Mouse (Mus musculus) myocyte (in vitro differentiated cells): ENCODE measurements at regions not wholly inside any gene's neighbourhood (a gene's known extent, or its start where the extent isn't known, plus 50 kb on each side); places are given as distances from the start of the nearest gene placed in this dataset.
A peak's percentile ranks its signal among the peaks of the same experiment; 100 is the strongest.

Source experiments
- H3K27me3 ChIP-seq: one replicate; pipeline ENCODE4 v1.6.1; 2011; ENCODE audit not compliant: control insufficient read depth, insufficient read depth, insufficient read length
- H3K36me3 ChIP-seq: one replicate; pipeline ENCODE4 v1.6.1; 2011; ENCODE audit not compliant: control insufficient read depth, insufficient read depth
- H3K4me2 ChIP-seq: one replicate; pipeline ENCODE4 v1.6.1; 2011; ENCODE audit warnings: low read depth, control low read depth
- H3K4me3 ChIP-seq: one replicate; pipeline ENCODE4 v1.5.1; 2011; ENCODE audit warnings: mild to moderate bottlenecking, control low read depth, moderate library complexity
- H3K79me2 ChIP-seq: one replicate; pipeline ENCODE4 v1.6.1; 2011; ENCODE audit not compliant: control insufficient read depth, insufficient read depth
- H3ac ChIP-seq: one replicate; pipeline ENCODE4 v1.6.1; 2011; ENCODE audit not compliant: control insufficient read depth, insufficient read length
- CEBPB ChIP-seq: IDR thresholded peaks from 2 replicates; pipeline ENCODE4 v1.6.1; 2011; ENCODE audit warnings: mild to moderate bottlenecking, moderate library complexity; ENCODE audit not compliant: poor library complexity, insufficient read depth, severe bottlenecking
- E2F4 ChIP-seq: IDR thresholded peaks from one replicate; pipeline ENCODE4 v1.6.1; 2011; ENCODE audit warnings: mild to moderate bottlenecking, control low read depth, moderate library complexity; ENCODE audit not compliant: insufficient read depth
- MAX ChIP-seq: IDR thresholded peaks from one replicate; pipeline ENCODE4 v1.6.1; 2011; ENCODE audit warnings: low read depth, mild to moderate bottlenecking, control low read depth
- MYOD1 ChIP-seq, 3 experiments: IDR thresholded peaks; one replicate each; pipeline ENCODE4 v1.6.1; 2011; ENCODE audit warnings: control low read depth in 2 of 3, low read depth in 2 of 3, mild to moderate bottlenecking in 2 of 3, moderate library complexity in 1 of 3; ENCODE audit not compliant: insufficient read length in 2 of 3, control insufficient read depth in 1 of 3
- MYOG ChIP-seq, 3 experiments: IDR thresholded peaks; one replicate each; pipeline ENCODE4 v1.6.1; 2011; ENCODE audit warnings: control low read depth in 2 of 3, low read depth in 2 of 3, mild to moderate bottlenecking in 2 of 3; ENCODE audit not compliant: insufficient read length in 2 of 3, control insufficient read depth in 1 of 3, insufficient read depth in 1 of 3
- POLR2A ChIP-seq: IDR thresholded peaks from one replicate; pipeline ENCODE4 v1.6.1; 2011; ENCODE audit warnings: low read depth, mild to moderate bottlenecking, control low read depth, moderate library complexity; ENCODE audit not compliant: insufficient read length
- POLR2AphosphoS2 ChIP-seq: IDR thresholded peaks from one replicate; pipeline ENCODE4 v1.6.1; 2011; ENCODE audit warnings: low read depth, control low read depth; ENCODE audit not compliant: insufficient read length
- REST ChIP-seq: IDR thresholded peaks from one replicate; pipeline ENCODE4 v1.6.1; 2011; ENCODE audit warnings: mild to moderate bottlenecking, control low read depth, moderate library complexity; ENCODE audit not compliant: insufficient read depth, insufficient read length
- SRF ChIP-seq: IDR thresholded peaks from one replicate; pipeline ENCODE4 v1.6.1; 2011; ENCODE audit warnings: low read depth; ENCODE audit not compliant: control insufficient read depth, insufficient read length
- TCF12 ChIP-seq: IDR thresholded peaks from one replicate; pipeline ENCODE4 v1.6.1; 2011; ENCODE audit warnings: mild to moderate bottlenecking, control low read depth; ENCODE audit not compliant: poor library complexity, insufficient read depth, severe bottlenecking
- TCF3 ChIP-seq: IDR thresholded peaks from one replicate; pipeline ENCODE4 v1.6.1; 2011; ENCODE audit warnings: low read depth, control low read depth; ENCODE audit not compliant: insufficient read length
- USF1 ChIP-seq: IDR thresholded peaks from one replicate; pipeline ENCODE4 v1.6.1; 2011; ENCODE audit warnings: low read depth, mild to moderate bottlenecking, control low read depth, moderate library complexity

DNA sequence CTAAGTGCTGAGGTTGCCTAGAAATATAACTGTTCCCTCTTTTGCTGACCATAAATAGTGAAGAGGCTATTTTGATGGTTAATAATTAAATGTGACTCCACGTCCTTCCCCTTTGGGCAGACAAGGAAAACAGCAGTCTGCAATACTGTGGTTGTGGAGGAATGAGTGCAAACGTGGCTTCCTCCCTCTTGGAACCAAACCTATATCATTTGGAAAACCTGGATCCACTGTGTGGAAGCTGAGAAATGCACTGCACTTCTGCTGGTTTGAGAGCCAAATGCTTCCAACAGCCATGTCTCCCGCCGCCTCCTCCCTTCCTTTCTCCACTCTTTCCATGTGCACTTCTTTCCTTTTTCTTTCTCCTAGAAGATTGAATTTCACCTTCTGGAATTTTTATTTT lies 68.2 kb upstream of the Col1a2 start:
- Histone ChIP-seq H3K4me2 (no peak overlapping the region), H3K4me3 (no peak overlapping the region), H3K36me3 (no peaks in the 10 kb centered on the region), H3K79me2 (no peaks in the 10 kb centered on the region), H3K27me3 (no peaks in the 10 kb centered on the region), H3ac (no peak overlapping the region)
- TF ChIP-seq CEBPB = no peak
- TF ChIP-seq REST = no peak
- no peak for TF ChIP-seq SRF
- TF ChIP-seq POLR2A = no peak
- TF ChIP-seq TCF12 = no peak
- TF ChIP-seq USF1 = no peak

DNA sequence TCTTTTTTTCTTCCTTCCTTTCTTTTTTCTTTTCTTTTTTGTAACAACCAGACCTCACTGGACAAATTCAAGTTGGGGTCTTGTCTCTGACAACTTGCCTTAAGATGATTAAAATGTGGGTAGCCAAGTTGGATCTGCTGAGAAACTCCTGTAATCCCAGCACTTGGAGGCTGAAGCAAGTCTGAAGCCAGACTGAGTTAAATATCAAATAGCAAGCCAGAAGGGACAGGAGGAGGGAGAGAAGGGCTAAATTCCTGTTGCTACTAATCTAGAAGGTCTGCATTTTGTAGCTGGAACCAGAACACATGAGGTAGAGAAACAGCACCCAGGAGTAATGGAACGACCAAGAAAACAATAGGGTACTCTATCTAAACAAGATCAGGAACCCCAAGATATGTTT lies 67.7 kb upstream of the Col1a2 start:
- no peak overlapping the region for H3ac ChIP-seq
- H3K79me2 ChIP-seq = no peaks in the 10 kb centered on the region
- no peaks in the 10 kb centered on the region for H3K36me3 ChIP-seq
- H3K27me3 ChIP-seq = no peaks in the 10 kb centered on the region
- H3K4me2 ChIP-seq = no peak overlapping the region
- H3K4me3 ChIP-seq = no peak overlapping the region
- no peak for TF ChIP-seq MAX

DNA sequence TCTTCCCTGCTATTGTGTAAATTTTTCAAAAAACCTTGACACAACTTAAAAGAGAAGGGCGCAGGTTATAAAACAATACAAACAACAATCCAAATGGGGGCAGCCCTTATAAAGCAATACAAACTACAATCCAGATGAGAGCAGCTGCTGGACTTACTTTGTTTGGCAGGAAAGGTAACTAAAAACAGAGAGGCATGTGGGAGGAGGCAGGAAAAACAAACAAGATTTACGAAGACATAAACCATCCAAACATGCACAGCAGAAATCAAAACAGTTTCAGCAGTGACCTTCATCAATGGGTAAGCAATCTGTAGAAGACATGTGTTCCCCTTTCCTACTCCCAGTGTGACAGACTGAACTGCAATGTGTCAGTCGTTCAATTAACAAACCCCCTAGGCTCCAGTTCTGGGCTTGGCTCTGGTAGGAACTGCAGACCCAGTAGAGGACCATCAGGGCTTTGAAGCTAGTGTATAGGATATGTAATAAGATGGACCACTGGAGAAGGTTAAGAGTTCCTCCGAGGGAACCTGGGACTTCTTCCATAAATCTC lies 62.9 kb upstream of the Col1a2 start:
- Histone ChIP-seq H3K27me3 (no peaks in the 10 kb centered on the region), H3K79me2 (no peaks in the 10 kb centered on the region), H3K4me2 (no peak overlapping the region), H3K4me3 (no peak overlapping the region), H3ac (no peak overlapping the region), H3K36me3 (no peaks in the 10 kb centered on the region)
- TF ChIP-seq MYOG (IDR thresholded peaks at IDR 0.05; ENCODE audit: control insufficient read depth in 1 of 3, insufficient read depth in 1 of 3, insufficient read length in 2 of 3, low read depth in 2 of 3) (no peak), POLR2A (no peak), MYOD1 (IDR thresholded peaks at IDR 0.05; ENCODE audit: control insufficient read depth in 1 of 3, insufficient read length in 2 of 3, low read depth in 2 of 3) (no peak), E2F4 (no peak), MAX (no peak), CEBPB (no peak), REST (no peak), SRF (no peak), POLR2AphosphoS2 (no peak), USF1 (no peak), TCF12 (no peak), TCF3 (no peak)

DNA sequence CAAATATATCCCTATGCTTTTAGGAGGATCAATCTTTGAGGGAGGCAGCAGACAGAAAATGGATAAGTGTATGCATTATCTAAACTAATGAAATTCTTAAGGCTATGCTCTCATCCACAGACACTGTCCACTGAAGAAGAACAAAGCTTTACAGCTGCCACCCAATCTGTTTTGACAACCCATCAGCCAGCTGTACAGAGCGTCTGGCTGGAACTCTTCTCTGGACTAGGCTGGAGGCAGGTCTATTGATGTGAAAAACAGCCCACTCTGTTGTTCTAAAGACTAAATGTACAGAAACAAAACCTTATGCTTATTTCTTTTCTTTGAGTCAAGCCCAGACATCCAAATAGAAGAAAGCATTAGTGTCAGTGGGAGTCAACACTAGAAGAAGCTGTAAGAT lies 58.7 kb upstream of the Col1a2 start:
- Histone ChIP-seq H3K27me3 (no peaks in the 10 kb centered on the region), H3K4me3 (no peak overlapping the region), H3K36me3 (no peaks in the 10 kb centered on the region), H3K79me2 (no peaks in the 10 kb centered on the region), H3K4me2 (no peak overlapping the region), H3ac (no peak overlapping the region)
- peak in 1 of 3 experiments; percentile 4 for TF ChIP-seq MYOD1 (IDR thresholded peaks at IDR 0.05; ENCODE audit: control insufficient read depth in 1 of 3, insufficient read length in 2 of 3, low read depth in 2 of 3)
- TF ChIP-seq TCF3 = no peak

DNA sequence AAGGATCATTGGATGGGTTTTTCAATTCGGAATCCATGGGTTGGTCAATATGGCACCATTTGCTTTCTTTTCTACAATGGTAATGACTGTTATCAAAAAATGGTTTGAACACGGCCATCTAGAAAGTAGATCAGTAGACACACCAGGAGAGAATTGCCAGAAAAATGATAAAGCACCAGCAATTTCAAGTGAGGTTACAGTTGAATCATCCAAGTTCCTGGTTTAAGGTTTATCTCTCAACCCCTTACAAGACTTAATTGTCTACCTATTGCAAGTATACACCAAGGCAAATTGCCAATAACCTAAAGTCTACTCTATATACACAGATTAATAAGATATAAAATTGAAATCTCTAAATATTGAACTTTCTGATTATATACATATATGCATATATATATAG lies 53.4 kb upstream of the Col1a2 start:
- no peak for TF ChIP-seq MYOG (IDR thresholded peaks at IDR 0.05; ENCODE audit: control insufficient read depth in 1 of 3, insufficient read depth in 1 of 3, insufficient read length in 2 of 3, low read depth in 2 of 3)
- TF ChIP-seq POLR2A = no peak
- no peak for TF ChIP-seq CEBPB
- no peak for TF ChIP-seq SRF
- TF ChIP-seq POLR2AphosphoS2 = no peak
- TF ChIP-seq USF1 = no peak
- no peak for TF ChIP-seq MYOD1 (IDR thresholded peaks at IDR 0.05; ENCODE audit: control insufficient read depth in 1 of 3, insufficient read length in 2 of 3, low read depth in 2 of 3)
- TF ChIP-seq E2F4 = no peak
- TF ChIP-seq TCF12 = no peak
- TF ChIP-seq MAX = no peak
- no peak for TF ChIP-seq REST
- no peak for TF ChIP-seq TCF3

More for the DNA sequence above, 53.4 kb upstream of the Col1a2 start:
- Histone ChIP-seq H3K4me2 (no peak overlapping the region), H3ac (no peak overlapping the region), H3K4me3 (no peak overlapping the region), H3K79me2 (no peaks in the 10 kb centered on the region), H3K36me3 (no peaks in the 10 kb centered on the region), H3K27me3 (no peaks in the 10 kb centered on the region)
